Mouse (Mus musculus) bone marrow, adult 2 months (tissue): ENCODE data around the gene Dok4. TPM values are rescaled to one million over a fixed set of nuclear protein-coding genes. Genes with fewer than 3 reads are reported as not detected.

Experiments used
- H3K27ac ChIP-seq: fragments of 200-500 bp; 2 replicates; pipeline ENCODE4 v1.5.1; 2012; ENCODE audit warnings: low read depth, mild to moderate bottlenecking, control low read depth, inconsistent platforms, low read length; ENCODE audit not compliant: control insufficient read depth, poor library complexity, insufficient read depth
- H3K4me1 ChIP-seq: fragments of 200-500 bp; 2 replicates; pipeline ENCODE4 v1.6.1; 2011; ENCODE audit warnings: low read length; ENCODE audit not compliant: control insufficient read depth, insufficient read depth
- H3K4me3 ChIP-seq: fragments of 200-500 bp; replicated peaks from 2 replicates; pipeline ENCODE3; 2011; ENCODE audit warnings: mild to moderate bottlenecking, low read depth, low read length, control low read depth; ENCODE audit not compliant: control insufficient read depth
- CTCF ChIP-seq: fragments of 200-500 bp; IDR thresholded peaks from 2 replicates; pipeline ENCODE4 v1.5.1; 2011; ENCODE audit warnings: low read length, control low read depth; ENCODE audit not compliant: control insufficient read depth, insufficient read depth
- POLR2A ChIP-seq: fragments of 200-500 bp; IDR thresholded peaks from 2 replicates; pipeline ENCODE4 v1.6.1; 2011; ENCODE audit warnings: low read depth, mild to moderate bottlenecking, control low read depth, low read length, borderline replicate concordance; ENCODE audit not compliant: control insufficient read depth
- WGBS: fragments of 180-500 bp; shearing (Covaris S2); methylation state at CpG from one replicate; pipeline ENCODE4 v1.1.7; 2018; 5-methylcytosine and 5-hydroxymethylcytosine counted together
- polyA plus RNA-seq: library from polyadenylated mRNA; stranded (reverse); fragments of >200 nt; gene quantifications from 2 replicates; pipeline ENCODE4 v1.2.4, GENCODE M21; 2011; ENCODE audit warnings: low replicate concordance; ENCODE audit not compliant: missing spikeins, insufficient read depth, insufficient read length

Dok4 gene
- 3.0 and 5.6 TPM in 2 replicates for polyA plus RNA-seq

DNA sequence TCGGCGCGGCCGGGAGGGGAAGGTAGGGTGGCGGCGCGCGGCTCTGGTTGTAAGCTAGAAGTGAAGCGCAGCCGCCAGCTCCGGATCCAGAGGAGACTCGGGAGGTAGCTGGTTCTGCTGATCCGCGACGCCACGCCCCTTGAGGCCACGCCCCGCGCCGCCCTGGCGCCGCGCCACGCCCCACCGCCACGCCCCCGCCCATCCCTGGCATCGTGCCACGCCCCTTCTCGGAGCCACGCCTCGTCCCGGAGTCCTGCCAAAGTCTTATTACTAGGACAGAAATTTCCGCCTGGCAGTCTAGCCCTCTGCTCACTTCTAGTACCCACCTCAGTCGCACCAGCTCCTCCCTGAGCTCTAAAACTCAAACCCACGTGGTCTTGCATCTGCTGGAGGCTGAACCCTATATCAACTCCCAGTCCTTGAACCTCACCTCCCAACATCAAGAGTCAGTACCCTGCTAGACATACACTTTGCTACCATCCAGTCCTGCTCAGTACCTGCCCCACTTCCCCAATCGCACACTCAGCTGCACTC is at the start of gene Dok4:
Gene Dok4, minus strand, starts transcription at position 134 of the 534 bp plus-strand sequence.
- H3K27ac ChIP-seq: peak within 1 kb of the TSS; percentile 51; the same call in 1 of the 2 replicates
- H3K4me3 ChIP-seq: peak within 1 kb of the TSS; percentile 61
- under 1% methylated on average over 37 of the region's 37 CpGs for WGBS
- TF ChIP-seq POLR2A (peak; percentile 59; the same call in 1 of the 2 replicates), CTCF (no peak)
- peaks cover 3% of the 10 kb centered on the region; the same call in 1 of the 2 replicates for H3K4me1 ChIP-seq

DNA sequence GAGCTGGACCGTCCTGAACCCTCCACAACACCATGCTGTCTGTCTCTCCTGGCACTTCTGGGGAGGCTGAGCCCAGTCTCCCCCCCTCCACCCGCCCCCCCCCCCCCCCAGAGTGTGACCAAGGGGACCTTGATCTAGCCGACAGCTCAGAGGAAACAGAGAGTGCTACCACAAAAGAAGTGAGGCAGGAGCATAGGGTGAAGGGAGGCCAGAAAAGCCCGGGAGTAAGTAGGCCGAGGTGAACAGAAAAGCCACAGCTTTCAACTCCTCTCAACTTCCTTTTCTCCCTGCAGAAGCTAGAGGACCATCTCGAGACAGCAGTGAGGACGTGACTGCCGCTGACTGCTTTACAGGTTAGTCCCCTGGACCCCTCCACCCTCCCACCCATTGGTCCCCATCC is 47.3 kb upstream of the Dok4 start, which contains the start of gene Adgrg5:
Gene Adgrg5, plus strand, starts transcription at position 290 of the 400 bp plus-strand sequence.
- TF ChIP-seq CTCF (no peak), POLR2A (no peak)
- H3K4me1 ChIP-seq: no peaks in the 10 kb centered on the region; the same call in 1 of the 2 replicates
- WGBS: 12% methylated on average over 8 of the region's 8 CpGs
- H3K4me3 ChIP-seq: no peak within 1 kb of the TSS
- no peak within 1 kb of the TSS for H3K27ac ChIP-seq

DNA sequence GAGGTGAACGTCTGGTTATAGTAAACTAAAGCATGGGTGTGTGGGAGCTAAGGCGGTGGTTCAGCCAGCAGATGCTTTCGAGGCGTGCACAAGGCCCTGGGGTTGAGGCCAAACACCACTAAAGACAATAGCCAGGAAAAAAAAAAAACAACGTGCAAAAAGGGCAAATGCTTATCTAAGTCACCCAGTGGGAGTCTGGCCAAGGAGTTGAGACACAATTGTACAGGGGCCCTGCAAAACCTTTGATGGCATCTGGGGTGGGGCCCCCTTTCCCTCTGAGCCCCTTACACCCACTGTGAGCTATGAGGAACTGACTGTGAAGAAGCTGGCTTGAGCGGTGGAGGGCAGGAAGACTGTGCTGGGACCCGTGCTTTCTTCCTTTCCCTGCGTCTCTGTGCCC is 46.5 kb upstream of the Dok4 start:
- no peak overlapping the region for H3K4me3 ChIP-seq
- 15% methylated on average over 8 of the region's 8 CpGs for WGBS
- H3K4me1 ChIP-seq: no peaks in the 10 kb centered on the region; the same call in 1 of the 2 replicates
- TF ChIP-seq CTCF: no peak
- no peak for TF ChIP-seq POLR2A
- H3K27ac ChIP-seq: no peak overlapping the region

DNA sequence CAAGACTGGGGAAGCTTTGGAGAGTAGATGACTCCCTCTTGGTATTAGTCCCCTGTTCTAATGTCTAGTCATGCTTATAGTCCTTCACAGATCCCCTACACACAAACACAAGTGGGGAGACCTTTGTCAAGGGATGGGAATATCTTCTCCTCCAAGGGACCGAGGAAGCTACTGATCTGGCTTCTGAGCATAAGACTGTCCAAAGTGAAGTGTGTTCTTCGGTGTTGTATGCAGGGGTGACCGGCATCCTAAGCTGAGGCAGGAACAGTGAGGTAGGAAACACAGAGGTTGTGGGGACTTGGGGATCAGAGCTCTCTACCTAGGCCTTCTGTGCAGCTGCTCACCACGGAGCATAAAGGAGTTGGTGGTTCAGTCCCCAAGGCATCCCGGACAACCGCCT is 46.0 kb upstream of the Dok4 start:
- no peak overlapping the region for H3K4me3 ChIP-seq
- H3K4me1 ChIP-seq: no peaks in the 10 kb centered on the region; the same call in 1 of the 2 replicates
- H3K27ac ChIP-seq: no peak overlapping the region

DNA sequence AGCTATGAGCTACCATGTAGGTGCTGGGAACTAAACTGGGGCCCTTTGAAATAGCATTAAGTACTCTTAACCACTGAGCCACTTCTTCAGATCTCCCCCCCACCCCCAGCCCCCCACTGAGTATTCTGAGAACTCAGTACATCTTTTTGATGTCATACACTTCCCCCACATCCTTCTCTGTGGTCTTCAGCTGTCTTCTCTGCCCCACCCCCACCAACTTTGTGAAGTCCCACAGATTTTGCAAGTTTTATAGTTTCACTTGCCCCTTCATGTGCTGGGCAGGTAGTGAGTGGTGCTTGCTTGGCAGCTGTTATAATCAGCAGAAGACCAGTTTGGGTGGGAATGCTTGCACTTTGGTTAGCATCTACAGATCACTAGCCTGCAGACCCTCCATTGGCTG is 43.1 kb upstream of the Dok4 start:
- Histone ChIP-seq H3K27ac (peak overlapping the region; percentile 30; the same call in 1 of the 2 replicates), H3K4me3 (no peak overlapping the region), H3K4me1 (no peaks in the 10 kb centered on the region; the same call in 1 of the 2 replicates)
- TF ChIP-seq CTCF: no peak
- no peak for TF ChIP-seq POLR2A

More for the DNA sequence above, 46.0 kb upstream of the Dok4 start:
- WGBS: 75% methylated on average over 6 of the region's 6 CpGs
- TF ChIP-seq CTCF (no peak), POLR2A (no peak)

DNA sequence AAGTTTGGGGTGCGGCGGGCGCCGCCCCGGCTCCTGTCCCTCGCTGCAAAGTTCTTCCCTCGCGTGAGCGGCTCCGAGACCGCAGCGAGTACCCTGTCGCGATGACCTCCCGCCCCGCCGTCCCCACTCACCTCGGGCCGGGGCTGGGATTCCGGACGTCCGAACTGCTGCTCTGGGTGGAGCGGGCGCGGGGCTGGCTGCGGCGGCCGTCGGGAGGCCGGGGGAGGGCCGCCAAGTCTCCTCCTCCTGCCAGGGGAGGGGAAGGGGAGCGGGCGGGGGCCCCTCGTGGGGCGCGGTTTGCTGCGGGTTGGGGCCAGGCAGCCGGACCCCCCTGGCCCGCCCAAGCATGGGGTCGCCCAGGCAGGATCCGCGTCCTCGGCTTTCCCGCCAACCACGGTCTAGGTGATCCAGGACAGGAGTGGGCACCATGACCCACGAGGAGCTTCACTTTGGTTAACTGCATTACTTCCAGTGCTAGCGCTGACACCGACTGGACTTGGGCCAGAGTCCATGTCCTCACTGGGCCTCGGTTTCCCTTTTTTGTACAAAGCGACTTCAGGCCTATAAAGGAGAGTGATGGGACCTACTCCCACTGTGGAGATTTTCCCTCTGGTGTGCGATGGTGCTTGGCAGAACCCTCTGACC is 41.8 kb upstream of the Dok4 start, which contains the start of gene Ccdc102a:
Gene Ccdc102a, minus strand, starts transcription at position 248 of the 645 bp plus-strand sequence.
- 8% methylated on average over 40 of the region's 51 CpGs for WGBS
- H3K4me1 ChIP-seq: no peaks in the 10 kb centered on the region; the same call in 1 of the 2 replicates
- TF ChIP-seq POLR2A (no peak), CTCF (no peak)
- H3K4me3 ChIP-seq: peak within 1 kb of the TSS; percentile 56
- no peak within 1 kb of the TSS for H3K27ac ChIP-seq

DNA sequence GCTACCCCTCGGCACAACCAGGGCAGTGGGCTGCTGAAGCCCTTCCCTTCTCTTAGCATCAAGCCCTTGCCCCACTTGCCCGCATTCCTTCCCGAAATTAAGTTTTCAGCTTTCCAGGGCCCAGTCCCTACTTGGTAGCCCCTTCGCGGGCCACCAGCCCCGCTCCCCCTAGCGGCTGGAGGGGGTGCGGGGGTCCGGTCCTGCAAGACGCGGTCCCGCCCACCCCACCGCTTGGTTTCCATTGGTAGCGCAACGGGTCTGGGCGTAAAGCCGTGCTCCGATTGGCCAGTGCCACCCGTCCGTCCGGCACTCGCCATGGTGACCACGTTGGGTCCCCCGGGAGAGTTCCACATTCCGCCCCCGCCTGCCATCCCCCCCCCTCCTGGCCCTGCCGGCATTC is 41.2 kb upstream of the Dok4 start:
- Histone ChIP-seq H3K4me3 (peak overlapping the region; percentile 56), H3K4me1 (no peaks in the 10 kb centered on the region; the same call in 1 of the 2 replicates), H3K27ac (no peak overlapping the region)
- WGBS: 1% methylated on average over 25 of the region's 27 CpGs
- TF ChIP-seq CTCF (peak; percentile 33; the same call in 1 of the 2 replicates), POLR2A (no peak; the same call in 1 of the 2 replicates)

DNA sequence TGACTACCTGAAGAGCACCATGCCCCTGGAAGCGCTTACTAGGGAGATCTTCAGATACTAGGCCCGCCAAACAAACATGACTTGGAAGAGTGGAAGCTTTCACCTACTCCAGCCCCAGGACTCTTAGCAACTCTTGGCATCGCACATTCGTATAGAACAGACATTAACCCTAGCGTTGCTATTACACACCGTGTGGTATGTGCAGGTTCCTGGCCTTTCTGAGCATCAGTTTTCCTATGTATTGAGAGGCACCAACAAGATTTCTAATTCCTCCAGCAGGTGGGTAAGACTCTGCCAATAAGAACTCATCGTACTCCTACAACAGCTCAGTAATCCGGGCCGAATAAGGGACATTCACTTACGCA is 40.8 kb upstream of the Dok4 start:
- WGBS: 15% methylated on average over 10 of the region's 10 CpGs
- Histone ChIP-seq H3K4me1 (no peaks in the 10 kb centered on the region), H3K4me3 (peak overlapping the region; percentile 52)

More for the DNA sequence above, 40.8 kb upstream of the Dok4 start:
- no peak overlapping the region for H3K27ac ChIP-seq
- no peak for TF ChIP-seq CTCF
- no peak for TF ChIP-seq POLR2A
